In the genomic region with DNA sequence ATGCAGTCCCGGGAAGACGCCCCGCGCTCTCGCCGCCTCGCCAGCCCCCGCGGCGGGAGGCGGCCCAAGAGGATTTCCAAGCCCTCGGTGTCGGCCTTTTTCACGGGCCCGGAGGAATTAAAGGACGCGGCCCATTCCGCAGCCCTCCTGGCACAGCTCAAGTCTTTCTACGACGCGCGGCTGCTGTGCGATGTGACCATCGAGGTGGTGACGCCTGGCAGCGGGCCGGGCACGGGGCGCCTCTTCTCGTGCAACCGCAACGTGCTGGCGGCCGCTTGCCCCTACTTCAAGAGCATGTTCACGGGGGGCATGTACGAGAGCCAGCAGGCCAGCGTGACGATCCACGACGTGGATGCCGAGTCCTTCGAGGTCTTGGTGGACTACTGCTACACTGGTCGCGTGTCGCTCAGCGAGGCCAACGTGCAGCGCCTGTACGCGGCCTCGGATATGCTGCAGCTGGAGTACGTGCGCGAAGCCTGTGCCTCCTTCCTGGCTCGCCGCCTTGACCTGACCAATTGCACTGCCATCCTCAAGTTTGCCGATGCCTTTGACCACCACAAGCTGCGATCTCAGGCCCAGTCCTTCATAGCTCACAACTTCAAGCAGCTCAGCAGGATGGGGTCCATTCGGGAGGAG, we compare ENCODE assay signal across 8 mouse cellular contexts. TPM values are rescaled to one million over a fixed set of nuclear protein-coding genes. Genes with fewer than 3 reads are reported as not detected.
DNase-seq lines count a peak whose midpoint lies in the region; ATAC-seq and TF ChIP-seq lines count a peak whose summit lies in the region.
"Not testable (repeated sequence)": the region's sequence is repeated elsewhere in the genome, so short reads cannot be mapped to it uniquely, and the experiment has no call there.

No protein-coding gene starts in this region.

- peak overlapping the region; percentile 56 for H3K9ac ChIP-seq in embryonic facial prominence, embryonic 12.5 days
- not testable (repeated sequence) for H3K9ac ChIP-seq in hindbrain, embryonic 11.5 days (ENCODE audit: low read depth, low read length)
- peak overlapping the region; percentile 65 for H3K9ac ChIP-seq in kidney, embryonic 16.5 days (replicated peaks; ENCODE audit: low read length)
- H3K9ac ChIP-seq in liver, embryonic 15.5 days: peak overlapping the region; percentile 62
- peak overlapping the region; percentile 59; the same call in 1 of the 2 replicates for H3K9ac ChIP-seq in midbrain, embryonic 14.5 days (replicated peaks; ENCODE audit: low read length)

- H3K4me3 ChIP-seq in bone marrow, adult 2 months (replicated peaks; ENCODE audit: control insufficient read depth, low read depth, low read length): not testable (repeated sequence)
- peak overlapping the region; percentile 50 for H3K4me3 ChIP-seq in embryonic facial prominence, embryonic 12.5 days
- H3K4me3 ChIP-seq in gastrocnemius, adult 2 months: peak overlapping the region; percentile 83
- peak overlapping the region; percentile 38 for H3K4me3 ChIP-seq in hindbrain, embryonic 11.5 days (ENCODE audit: low read depth, low read length)
- H3K4me3 ChIP-seq in kidney, embryonic 16.5 days (ENCODE audit: low read length): peak overlapping the region; percentile 47
- peak overlapping the region; percentile 66 for H3K4me3 ChIP-seq in liver, embryonic 15.5 days (replicated peaks)
- peak overlapping the region; percentile 55 for H3K4me3 ChIP-seq in midbrain, embryonic 14.5 days (replicated peaks; ENCODE audit: low read depth, low read length)
- peak overlapping the region; percentile 83 for H3K4me3 ChIP-seq in testis, adult 2 months (ENCODE audit: control insufficient read depth, low read depth, low read length)

- peak; percentile 31 for DNase-seq in gastrocnemius, adult 2 months
- DNase-seq in hindbrain, embryonic 11.5 days (ENCODE audit: low spot score); midbrain, embryonic 14.5 days: not testable (repeated sequence)

- not testable (repeated sequence) for H3K4me1 ChIP-seq in bone marrow, adult 2 months (ENCODE audit: control insufficient read depth, insufficient read depth, low read length); embryonic facial prominence, embryonic 12.5 days; hindbrain, embryonic 11.5 days (replicated peaks; ENCODE audit: control insufficient read depth, insufficient read depth, low read length); kidney, embryonic 16.5 days (ENCODE audit: insufficient read depth, low read length); midbrain, embryonic 14.5 days (ENCODE audit: control insufficient read depth, insufficient read depth, low read length); testis, adult 2 months (ENCODE audit: control insufficient read depth, insufficient read depth, low read length)
- peaks cover 17% of the 10 kb centered on the region for H3K4me1 ChIP-seq in liver, embryonic 15.5 days (replicated peaks)

- not testable (repeated sequence) for TF ChIP-seq CTCF in bone marrow, adult 2 months (IDR thresholded peaks at IDR 0.05; ENCODE audit: control insufficient read depth, insufficient read depth, low read length); gastrocnemius, adult 2 months (IDR thresholded peaks at IDR 0.05); testis, adult 2 months (IDR thresholded peaks at IDR 0.05; ENCODE audit: control insufficient read depth, insufficient read depth, insufficient replicate concordance, low read depth, low read length)

- intact Hi-C loops in gastrocnemius, adult 2 months (cut with DNase I): not testable (repeated sequence)

- peaks cover 14% of the 10 kb centered on the region; the same call in 1 of the 2 replicates for H3K9me3 ChIP-seq in embryonic facial prominence, embryonic 12.5 days
- H3K9me3 ChIP-seq in hindbrain, embryonic 11.5 days (ENCODE audit: control insufficient read depth, low read length); liver, embryonic 15.5 days (replicated peaks); midbrain, embryonic 14.5 days (ENCODE audit: control insufficient read depth, low read length): not testable (repeated sequence)
- H3K9me3 ChIP-seq in kidney, embryonic 16.5 days (ENCODE audit: low read length): peaks cover 13% of the 10 kb centered on the region

- peak overlapping the region; percentile 80 for H3K27ac ChIP-seq in bone marrow, adult 2 months (ENCODE audit: control insufficient read depth, insufficient read depth, low read depth, low read length, poor library complexity)
- peak overlapping the region; percentile 84 for H3K27ac ChIP-seq in embryonic facial prominence, embryonic 12.5 days
- peak overlapping the region; percentile 92 for H3K27ac ChIP-seq in gastrocnemius, adult 2 months
- peak overlapping the region; percentile 66; the same call in 1 of the 2 replicates for H3K27ac ChIP-seq in hindbrain, embryonic 11.5 days (ENCODE audit: low read depth, low read length)
- peak overlapping the region; percentile 70 for H3K27ac ChIP-seq in kidney, embryonic 16.5 days (ENCODE audit: low read length)
- H3K27ac ChIP-seq in liver, embryonic 15.5 days (replicated peaks): peak overlapping the region; percentile 95
- H3K27ac ChIP-seq in midbrain, embryonic 14.5 days (replicated peaks; ENCODE audit: low read depth, low read length): peak overlapping the region; percentile 88
- H3K27ac ChIP-seq in testis, adult 2 months (ENCODE audit: control insufficient read depth, insufficient read depth, low read depth, low read length): peak overlapping the region; percentile 72

- ATAC-seq in embryonic facial prominence, embryonic 12.5 days (ENCODE audit: insufficient number of reproducible peaks, insufficient read depth, low FRiP score, low TSS enrichment); kidney, embryonic 16.5 days (ENCODE audit: low FRiP score, low TSS enrichment): not testable (repeated sequence)
- peak; percentile 73 for ATAC-seq in hindbrain, embryonic 11.5 days (ENCODE audit: low FRiP score)
- ATAC-seq in liver, embryonic 15.5 days (ENCODE audit: insufficient read depth): peak; percentile 32
- peak; percentile 66 for ATAC-seq in midbrain, embryonic 14.5 days (ENCODE audit: low FRiP score, low TSS enrichment)

- not testable (repeated sequence) for H3K27me3 ChIP-seq in embryonic facial prominence, embryonic 12.5 days; hindbrain, embryonic 11.5 days (ENCODE audit: control insufficient read depth, insufficient read depth, low read length); kidney, embryonic 16.5 days (ENCODE audit: insufficient read depth, low read length); liver, embryonic 15.5 days; midbrain, embryonic 14.5 days (ENCODE audit: control insufficient read depth, insufficient read depth, low read length); testis, adult 2 months (ENCODE audit: control insufficient read depth, insufficient read depth, low read length)

- H3K4me2 ChIP-seq in embryonic facial prominence, embryonic 12.5 days (replicated peaks): peak overlapping the region; percentile 43
- H3K4me2 ChIP-seq in hindbrain, embryonic 11.5 days (replicated peaks; ENCODE audit: low read depth, low read length): peak overlapping the region; percentile 43
- peak overlapping the region; percentile 52 for H3K4me2 ChIP-seq in kidney, embryonic 16.5 days (replicated peaks; ENCODE audit: low read depth, low read length)
- peak overlapping the region; percentile 63 for H3K4me2 ChIP-seq in liver, embryonic 15.5 days
- peak overlapping the region; percentile 52 for H3K4me2 ChIP-seq in midbrain, embryonic 14.5 days (ENCODE audit: low read length)

- 44% methylated on average over 15 of the region's 59 CpGs for WGBS in bone marrow, adult 2 months
- 52% methylated on average over 14 of the region's 59 CpGs for WGBS in embryonic facial prominence, embryonic 12.5 days
- 80% methylated on average over 2 of the region's 59 CpGs for WGBS in hindbrain, embryonic 11.5 days
- 76% methylated on average over 6 of the region's 59 CpGs for WGBS in kidney, embryonic 16.5 days
- WGBS in liver, embryonic 15.5 days (ENCODE audit: insufficient replicate concordance): 54% methylated on average over 13 of the region's 59 CpGs
- WGBS in midbrain, embryonic 14.5 days: 58% methylated on average over 10 of the region's 59 CpGs

- H3K36me3 ChIP-seq in embryonic facial prominence, embryonic 12.5 days: peaks cover 12% of the 10 kb centered on the region
- H3K36me3 ChIP-seq in hindbrain, embryonic 11.5 days (ENCODE audit: control insufficient read depth, insufficient read depth, low read length); liver, embryonic 15.5 days (replicated peaks); midbrain, embryonic 14.5 days (ENCODE audit: control insufficient read depth, insufficient read depth, low read length); testis, adult 2 months (ENCODE audit: control insufficient read depth, insufficient read depth, low read length): not testable (repeated sequence)
- H3K36me3 ChIP-seq in kidney, embryonic 16.5 days (ENCODE audit: insufficient read depth, low read length): peaks cover 25% of the 10 kb centered on the region

- TF ChIP-seq POLR2A in bone marrow, adult 2 months (IDR thresholded peaks at IDR 0.05; ENCODE audit: borderline replicate concordance, control insufficient read depth, low read depth, low read length); testis, adult 2 months (IDR thresholded peaks at IDR 0.05; ENCODE audit: control insufficient read depth, low read depth, low read length): not testable (repeated sequence)

RNA-seq across cellular contexts. Expression of a gene that starts 0.5 kb away (rescaled TPM):
- polyA plus RNA-seq in bone marrow, adult 2 months (2011; ENCODE audit: insufficient read depth, insufficient read length, low replicate concordance, missing spikeins): 3.1 and 4.0 TPM in 2 replicates
- 21.0 and 21.2 TPM in 2 replicates for polyA plus RNA-seq in embryonic facial prominence, embryonic 12.5 days (2016; fragmentation: Nextera tagmentation; extraction: Ambion mirVana)
- 1 to 10 TPM; 5.4 to 7.2 TPM for total RNA-seq in gastrocnemius, adult 2 months (2021)
- 17.6 and 20.4 TPM in 2 replicates for polyA plus RNA-seq in hindbrain, embryonic 11.5 days (2014; fragmentation: Nextera tagmentation; extraction: Ambion mirVana)
- 12.3 and 12.6 TPM in 2 replicates for polyA plus RNA-seq in kidney, embryonic 16.5 days (2015; fragmentation: Nextera tagmentation; extraction: Ambion mirVana)
- polyA plus RNA-seq in liver, embryonic 15.5 days (2015; fragmentation: Nextera tagmentation; extraction: Ambion mirVana): 3.3 and 4.0 TPM in 2 replicates
- 21.8 and 29.8 TPM in 2 replicates for polyA plus RNA-seq in midbrain, embryonic 14.5 days (2014; fragmentation: Nextera tagmentation; extraction: Ambion mirVana)
- polyA plus RNA-seq in testis, adult 2 months (2012; rRNA removed): 8.4 and 8.8 TPM in 2 replicates

RNA-seq across cellular contexts. Expression of a gene that starts 24.8 kb away (rescaled TPM):
- 3.2 and 5.3 TPM in 2 replicates for polyA plus RNA-seq in bone marrow, adult 2 months (2011; ENCODE audit: insufficient read depth, insufficient read length, low replicate concordance, missing spikeins)
- polyA plus RNA-seq in embryonic facial prominence, embryonic 12.5 days (2016; fragmentation: Nextera tagmentation; extraction: Ambion mirVana): 3.8 and 4.0 TPM in 2 replicates
- under 1 TPM in 1 of 2 experiments, not detected in 1; 0.20 TPM for total RNA-seq in gastrocnemius, adult 2 months (2021)
- polyA plus RNA-seq in hindbrain, embryonic 11.5 days (2014; fragmentation: Nextera tagmentation; extraction: Ambion mirVana): 5.0 and 5.5 TPM in 2 replicates
- polyA plus RNA-seq in kidney, embryonic 16.5 days (2015; fragmentation: Nextera tagmentation; extraction: Ambion mirVana): 3.1 and 4.0 TPM in 2 replicates
- 3.8 and 4.0 TPM in 2 replicates for polyA plus RNA-seq in liver, embryonic 15.5 days (2015; fragmentation: Nextera tagmentation; extraction: Ambion mirVana)
- polyA plus RNA-seq in midbrain, embryonic 14.5 days (2014; fragmentation: Nextera tagmentation; extraction: Ambion mirVana): 1.2 and 2.3 TPM in 2 replicates
- polyA plus RNA-seq in testis, adult 2 months (2012; rRNA removed): 28.5 and 30.0 TPM in 2 replicates

RNA-seq across cellular contexts. Expression of a gene that starts 29.3 kb away (rescaled TPM):
- polyA plus RNA-seq in bone marrow, adult 2 months (2011; ENCODE audit: insufficient read depth, insufficient read length, low replicate concordance, missing spikeins): 3.4 and 5.6 TPM in 2 replicates
- polyA plus RNA-seq in embryonic facial prominence, embryonic 12.5 days (2016; fragmentation: Nextera tagmentation; extraction: Ambion mirVana): 9.7 and 10.3 TPM in 2 replicates
- 1 to 10 TPM; 8.9 to 9.5 TPM for total RNA-seq in gastrocnemius, adult 2 months (2021)
- 12.6 and 12.8 TPM in 2 replicates for polyA plus RNA-seq in hindbrain, embryonic 11.5 days (2014; fragmentation: Nextera tagmentation; extraction: Ambion mirVana)
- polyA plus RNA-seq in kidney, embryonic 16.5 days (2015; fragmentation: Nextera tagmentation; extraction: Ambion mirVana): 10.7 and 11.6 TPM in 2 replicates
- 3.8 and 4.4 TPM in 2 replicates for polyA plus RNA-seq in liver, embryonic 15.5 days (2015; fragmentation: Nextera tagmentation; extraction: Ambion mirVana)
- polyA plus RNA-seq in midbrain, embryonic 14.5 days (2014; fragmentation: Nextera tagmentation; extraction: Ambion mirVana): 12.7 and 12.9 TPM in 2 replicates
- polyA plus RNA-seq in testis, adult 2 months (2012; rRNA removed): 3.0 and 3.5 TPM in 2 replicates

RNA-seq across cellular contexts. Expression of a gene that starts 36.3 kb away (rescaled TPM):
- 18.1 and 20.7 TPM in 2 replicates for polyA plus RNA-seq in bone marrow, adult 2 months (2011; ENCODE audit: insufficient read depth, insufficient read length, low replicate concordance, missing spikeins)
- polyA plus RNA-seq in embryonic facial prominence, embryonic 12.5 days (2016; fragmentation: Nextera tagmentation; extraction: Ambion mirVana): 48.5 and 50.1 TPM in 2 replicates
- 10 to 100 TPM; 22.3 to 22.9 TPM for total RNA-seq in gastrocnemius, adult 2 months (2021)
- polyA plus RNA-seq in hindbrain, embryonic 11.5 days (2014; fragmentation: Nextera tagmentation; extraction: Ambion mirVana): 37.0 and 39.5 TPM in 2 replicates
- polyA plus RNA-seq in kidney, embryonic 16.5 days (2015; fragmentation: Nextera tagmentation; extraction: Ambion mirVana): 37.8 and 42.9 TPM in 2 replicates
- 24.4 and 26.5 TPM in 2 replicates for polyA plus RNA-seq in liver, embryonic 15.5 days (2015; fragmentation: Nextera tagmentation; extraction: Ambion mirVana)
- 18.4 and 25.2 TPM in 2 replicates for polyA plus RNA-seq in midbrain, embryonic 14.5 days (2014; fragmentation: Nextera tagmentation; extraction: Ambion mirVana)
- 1.7 and 2.1 TPM in 2 replicates for polyA plus RNA-seq in testis, adult 2 months (2012; rRNA removed)

RNA-seq across cellular contexts. Expression of a gene that starts 54.1 kb away (rescaled TPM):
- 20.1 and 22.6 TPM in 2 replicates for polyA plus RNA-seq in bone marrow, adult 2 months (2011; ENCODE audit: insufficient read depth, insufficient read length, low replicate concordance, missing spikeins)
- polyA plus RNA-seq in embryonic facial prominence, embryonic 12.5 days (2016; fragmentation: Nextera tagmentation; extraction: Ambion mirVana): 12.4 and 12.7 TPM in 2 replicates
- 1 to 10 TPM; 4.6 to 6.0 TPM for total RNA-seq in gastrocnemius, adult 2 months (2021)
- polyA plus RNA-seq in hindbrain, embryonic 11.5 days (2014; fragmentation: Nextera tagmentation; extraction: Ambion mirVana): 8.7 and 9.4 TPM in 2 replicates
- 10.2 and 10.3 TPM in 2 replicates for polyA plus RNA-seq in kidney, embryonic 16.5 days (2015; fragmentation: Nextera tagmentation; extraction: Ambion mirVana)
- polyA plus RNA-seq in liver, embryonic 15.5 days (2015; fragmentation: Nextera tagmentation; extraction: Ambion mirVana): 10.7 and 10.9 TPM in 2 replicates
- polyA plus RNA-seq in midbrain, embryonic 14.5 days (2014; fragmentation: Nextera tagmentation; extraction: Ambion mirVana): 2.7 and 3.7 TPM in 2 replicates
- 3.2 and 3.9 TPM in 2 replicates for polyA plus RNA-seq in testis, adult 2 months (2012; rRNA removed)
